Mouse (Mus musculus): ENCODE measurements around the gene Csdc2. TPM values are rescaled to one million over a fixed set of nuclear protein-coding genes. Genes with fewer than 3 reads are reported as not detected.
"Not testable (repeated sequence)": the region's sequence is repeated elsewhere in the genome, so short reads cannot be mapped to it uniquely, and the experiment has no call there.

The Csdc2 gene
- polyA plus RNA-seq, 1 experiment from 2014 or later, result 5.5 TPM

DNA sequence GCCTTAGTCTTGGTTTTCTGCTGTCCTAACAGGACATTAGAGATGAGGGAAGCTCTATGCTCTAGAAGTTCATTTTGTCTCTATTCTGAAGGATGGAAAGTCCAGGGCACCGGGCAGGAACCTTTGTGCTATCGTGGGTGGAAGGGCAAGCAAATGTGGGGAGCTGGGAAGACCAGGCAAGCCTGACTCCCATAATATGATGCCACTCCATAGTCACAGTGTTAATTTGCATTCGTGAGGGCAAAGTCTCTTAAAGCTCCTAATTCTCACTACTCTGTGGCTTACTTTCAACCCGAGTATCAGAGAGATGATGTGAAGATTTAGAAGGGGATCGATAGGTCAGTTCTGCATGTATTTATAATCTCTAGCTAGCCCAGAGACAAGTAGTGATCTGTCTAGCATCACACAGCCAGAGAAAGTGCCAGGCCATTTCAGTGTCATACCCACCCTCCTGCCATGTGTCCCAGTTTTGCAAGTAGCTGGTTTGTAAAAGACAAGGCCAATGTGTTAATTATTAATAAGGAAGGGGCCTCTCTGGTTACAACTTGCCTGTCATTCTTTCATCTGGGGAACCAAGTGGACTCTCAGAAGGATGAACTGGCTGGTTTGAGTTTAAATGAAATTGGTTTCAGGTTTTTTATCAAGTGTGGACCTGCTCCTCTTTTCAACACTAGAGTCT lies 38.8 kb upstream of the Csdc2 start:
- H3K9me3 ChIP-seq (replicated peaks; ENCODE audit: control insufficient read depth, low read length), result no peaks in the 10 kb centered on the region
- WGBS, result 90% methylated on average over 5 of the region's 5 CpGs

GRCm38 (mm10) chr15:81898751-81899150 lies 37.8 kb upstream of the Csdc2 start:
- no peaks in the 10 kb centered on the region for H3K27me3 ChIP-seq (ENCODE audit: control insufficient read depth, insufficient read depth, low read length)
- no peaks in the 10 kb centered on the region for H3K4me1 ChIP-seq (ENCODE audit: control insufficient read depth, insufficient read depth, low read length)
- no peak overlapping the region for H3K4me2 ChIP-seq (ENCODE audit: low read depth, low read length)
- ATAC-seq (replicated peaks; ENCODE audit: insufficient number of reproducible peaks, low FRiP score, low TSS enrichment, low read depth) (no peak), DNase-seq (ENCODE audit: low spot score) (no peak)
- WGBS, result 85% methylated on average over 2 of the region's 2 CpGs
- no peaks in the 10 kb centered on the region for H3K9me3 ChIP-seq (replicated peaks; ENCODE audit: control insufficient read depth, low read length)
- H3K36me3 ChIP-seq (replicated peaks; ENCODE audit: control insufficient read depth, insufficient read depth, low read depth, low read length), result peaks cover 4% of the 10 kb centered on the region
- H3K9ac ChIP-seq (replicated peaks; ENCODE audit: low read length), result no peak overlapping the region
- H3K27ac ChIP-seq (replicated peaks; ENCODE audit: low read depth, low read length), result no peak overlapping the region
- no peak overlapping the region for H3K4me3 ChIP-seq (ENCODE audit: low read depth, low read length)

More for the DNA sequence above, 38.8 kb upstream of the Csdc2 start:
- Histone ChIP-seq H3K27me3 (ENCODE audit: control insufficient read depth, insufficient read depth, low read length) (no peaks in the 10 kb centered on the region), H3K9ac (replicated peaks; ENCODE audit: low read length) (no peak overlapping the region), H3K36me3 (replicated peaks; ENCODE audit: control insufficient read depth, insufficient read depth, low read depth, low read length) (peaks cover 4% of the 10 kb centered on the region), H3K4me2 (ENCODE audit: low read depth, low read length) (no peak overlapping the region), H3K4me1 (ENCODE audit: control insufficient read depth, insufficient read depth, low read length) (no peaks in the 10 kb centered on the region), H3K27ac (replicated peaks; ENCODE audit: low read depth, low read length) (no peak overlapping the region), H3K4me3 (ENCODE audit: low read depth, low read length) (no peak overlapping the region)
- ATAC-seq (replicated peaks; ENCODE audit: insufficient number of reproducible peaks, low FRiP score, low TSS enrichment, low read depth) (no peak), DNase-seq (ENCODE audit: low spot score) (no peak)

- WGBS, result 41% methylated on average over 2 of the region's 2 CpGs
- Histone ChIP-seq H3K27ac (replicated peaks; ENCODE audit: low read depth, low read length) (no peak overlapping the region), H3K9ac (replicated peaks; ENCODE audit: low read length) (no peak overlapping the region), H3K9me3 (replicated peaks; ENCODE audit: control insufficient read depth, low read length) (no peaks in the 10 kb centered on the region), H3K27me3 (ENCODE audit: control insufficient read depth, insufficient read depth, low read length) (no peaks in the 10 kb centered on the region), H3K4me2 (ENCODE audit: low read depth, low read length) (no peak overlapping the region), H3K36me3 (replicated peaks; ENCODE audit: control insufficient read depth, insufficient read depth, low read depth, low read length) (peaks cover 9% of the 10 kb centered on the region), H3K4me3 (ENCODE audit: low read depth, low read length) (no peak overlapping the region), H3K4me1 (ENCODE audit: control insufficient read depth, insufficient read depth, low read length) (no peaks in the 10 kb centered on the region)
- ATAC-seq (replicated peaks; ENCODE audit: insufficient number of reproducible peaks, low FRiP score, low TSS enrichment, low read depth) (no peak), DNase-seq (ENCODE audit: low spot score) (peak; percentile 74)
These were observed 31.6 kb upstream of the Csdc2 start for GRCm38 (mm10) chr15:81904939-81905338.

DNA sequence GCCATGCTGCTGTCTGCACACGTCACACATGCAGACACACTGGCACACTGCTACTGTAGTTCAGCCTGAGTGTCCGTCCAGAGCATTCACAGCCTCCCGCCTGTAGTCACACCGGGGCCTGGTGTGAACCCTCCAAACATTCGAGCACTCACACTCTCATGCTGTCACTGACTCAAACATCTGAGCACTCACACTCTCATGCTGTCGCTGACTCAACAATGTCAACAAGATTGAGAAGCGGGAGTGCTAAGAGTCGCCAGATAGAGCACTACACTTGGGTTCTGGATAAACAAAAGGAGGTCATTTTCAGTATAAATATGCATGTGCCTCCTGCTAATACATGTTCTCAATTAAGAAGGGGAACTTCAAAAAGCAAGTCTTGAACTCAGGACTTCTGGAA lies 28.6 kb upstream of the Csdc2 start:
- H3K4me2 ChIP-seq (ENCODE audit: low read depth, low read length), result no peak overlapping the region
- no peaks in the 10 kb centered on the region for H3K9me3 ChIP-seq (replicated peaks; ENCODE audit: control insufficient read depth, low read length)
- no peak overlapping the region for H3K9ac ChIP-seq (replicated peaks; ENCODE audit: low read length)
- H3K4me3 ChIP-seq (ENCODE audit: low read depth, low read length), result no peak overlapping the region
- no peaks in the 10 kb centered on the region for H3K27me3 ChIP-seq (ENCODE audit: control insufficient read depth, insufficient read depth, low read length)
- peaks cover 9% of the 10 kb centered on the region for H3K36me3 ChIP-seq (replicated peaks; ENCODE audit: control insufficient read depth, insufficient read depth, low read depth, low read length)
- ATAC-seq (replicated peaks; ENCODE audit: insufficient number of reproducible peaks, low FRiP score, low TSS enrichment, low read depth) (no peak), DNase-seq (ENCODE audit: low spot score) (no peak)
- H3K27ac ChIP-seq (replicated peaks; ENCODE audit: low read depth, low read length), result no peak overlapping the region
- 95% methylated on average over 8 of the region's 8 CpGs for WGBS
- no peaks in the 10 kb centered on the region for H3K4me1 ChIP-seq (ENCODE audit: control insufficient read depth, insufficient read depth, low read length)

DNA sequence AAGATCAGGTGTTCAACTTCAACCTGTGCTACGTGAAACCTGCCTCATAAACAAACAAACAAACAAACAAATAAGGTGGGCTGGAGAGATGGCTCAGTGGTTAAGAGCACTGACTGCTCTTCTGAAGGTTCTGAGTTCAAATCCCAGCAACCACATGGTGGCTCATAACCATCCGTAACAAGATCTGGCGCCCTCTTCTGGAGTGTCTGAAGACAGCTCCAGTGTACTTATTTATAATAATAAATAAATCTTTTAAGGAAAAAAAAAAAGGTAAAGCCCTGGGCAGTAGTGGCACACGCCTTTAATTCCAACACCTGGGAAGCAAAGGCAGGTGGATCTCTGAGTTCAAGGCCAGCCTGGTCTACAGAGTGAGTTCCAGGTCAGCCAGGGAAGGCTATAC lies 27.8 kb upstream of the Csdc2 start:
- H3K4me1 ChIP-seq (ENCODE audit: control insufficient read depth, insufficient read depth, low read length); DNase-seq (ENCODE audit: low spot score); H3K27ac ChIP-seq (replicated peaks; ENCODE audit: low read depth, low read length); H3K9me3 ChIP-seq (replicated peaks; ENCODE audit: control insufficient read depth, low read length); H3K4me3 ChIP-seq (ENCODE audit: low read depth, low read length); H3K27me3 ChIP-seq (ENCODE audit: control insufficient read depth, insufficient read depth, low read length); H3K36me3 ChIP-seq (replicated peaks; ENCODE audit: control insufficient read depth, insufficient read depth, low read depth, low read length); H3K4me2 ChIP-seq (ENCODE audit: low read depth, low read length); ATAC-seq (replicated peaks; ENCODE audit: insufficient number of reproducible peaks, low FRiP score, low TSS enrichment, low read depth); H3K9ac ChIP-seq (replicated peaks; ENCODE audit: low read length): not testable (repeated sequence)
- WGBS, result 91% methylated on average over 4 of the region's 4 CpGs

GRCm38 (mm10) chr15:81912498-81912897 lies 24.1 kb upstream of the Csdc2 start:
- H3K4me3 ChIP-seq (ENCODE audit: low read depth, low read length), result no peak overlapping the region
- H3K4me1 ChIP-seq (ENCODE audit: control insufficient read depth, insufficient read depth, low read length), result no peaks in the 10 kb centered on the region
- H3K27me3 ChIP-seq (ENCODE audit: control insufficient read depth, insufficient read depth, low read length), result no peaks in the 10 kb centered on the region
- 81% methylated on average over 2 of the region's 2 CpGs for WGBS
- no peak for ATAC-seq (replicated peaks; ENCODE audit: insufficient number of reproducible peaks, low FRiP score, low TSS enrichment, low read depth)
- H3K9ac ChIP-seq (replicated peaks; ENCODE audit: low read length), result no peak overlapping the region
- no peak overlapping the region for H3K4me2 ChIP-seq (ENCODE audit: low read depth, low read length)
- H3K27ac ChIP-seq (replicated peaks; ENCODE audit: low read depth, low read length), result no peak overlapping the region
- H3K9me3 ChIP-seq (replicated peaks; ENCODE audit: control insufficient read depth, low read length), result no peaks in the 10 kb centered on the region
- no peak for DNase-seq (ENCODE audit: low spot score)
- H3K36me3 ChIP-seq (replicated peaks; ENCODE audit: control insufficient read depth, insufficient read depth, low read depth, low read length), result peaks cover 13% of the 10 kb centered on the region

DNA sequence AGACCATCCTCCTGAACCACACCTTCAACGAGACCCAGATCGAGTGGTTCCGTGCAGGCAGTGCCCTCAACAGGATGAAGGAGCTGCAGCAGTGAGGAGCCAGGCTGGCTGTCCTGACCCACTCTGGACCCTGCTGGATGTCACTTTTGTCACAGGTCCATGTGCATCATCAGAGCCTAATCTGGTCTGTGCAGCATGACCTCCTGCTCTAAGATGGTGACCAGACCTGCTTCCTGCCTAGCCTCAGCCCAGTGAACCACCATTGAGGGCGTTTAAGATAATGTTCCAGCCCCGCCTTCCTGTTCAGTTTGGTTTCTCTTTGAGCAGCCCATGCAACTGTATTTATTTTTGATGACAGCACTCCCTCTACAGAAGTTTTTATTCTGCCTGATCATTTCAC lies 21.9 kb upstream of the Csdc2 start:
- no peaks in the 10 kb centered on the region for H3K9me3 ChIP-seq (replicated peaks; ENCODE audit: control insufficient read depth, low read length)
- no peaks in the 10 kb centered on the region for H3K27me3 ChIP-seq (ENCODE audit: control insufficient read depth, insufficient read depth, low read length)
- 84% methylated on average over 5 of the region's 5 CpGs for WGBS
- H3K4me2 ChIP-seq (ENCODE audit: low read depth, low read length), result no peak overlapping the region
- H3K4me3 ChIP-seq (ENCODE audit: low read depth, low read length), result no peak overlapping the region
- H3K9ac ChIP-seq (replicated peaks; ENCODE audit: low read length), result no peak overlapping the region
- no peak for ATAC-seq (replicated peaks; ENCODE audit: insufficient number of reproducible peaks, low FRiP score, low TSS enrichment, low read depth)
- DNase-seq (ENCODE audit: low spot score), result no peak
- no peak overlapping the region for H3K27ac ChIP-seq (replicated peaks; ENCODE audit: low read depth, low read length)
- H3K36me3 ChIP-seq (replicated peaks; ENCODE audit: control insufficient read depth, insufficient read depth, low read depth, low read length), result peaks cover 7% of the 10 kb centered on the region
- no peaks in the 10 kb centered on the region for H3K4me1 ChIP-seq (ENCODE audit: control insufficient read depth, insufficient read depth, low read length)

DNA sequence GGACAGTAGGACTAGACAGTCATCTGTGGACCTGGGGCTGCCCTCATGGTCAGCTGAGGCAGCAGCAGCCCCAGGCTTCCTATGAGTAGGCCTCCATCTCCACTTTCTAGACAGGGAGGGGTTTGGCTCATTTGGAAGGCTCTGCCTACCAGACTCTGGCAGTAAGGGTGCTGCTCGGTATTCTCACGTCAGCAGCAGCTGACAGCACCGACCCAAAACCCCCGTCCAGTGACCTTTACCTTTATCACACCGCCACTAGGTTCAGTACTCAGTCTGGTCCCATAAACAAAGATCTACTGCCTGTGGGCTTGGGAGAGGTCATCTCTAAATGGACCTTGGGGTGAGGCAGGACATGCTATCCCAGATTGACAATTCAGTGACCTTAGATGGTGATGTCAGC lies 20.9 kb upstream of the Csdc2 start:
- peaks cover 7% of the 10 kb centered on the region for H3K36me3 ChIP-seq (replicated peaks; ENCODE audit: control insufficient read depth, insufficient read depth, low read depth, low read length)
- DNase-seq (ENCODE audit: low spot score), result no peak
- H3K27me3 ChIP-seq (ENCODE audit: control insufficient read depth, insufficient read depth, low read length), result no peaks in the 10 kb centered on the region
- no peak overlapping the region for H3K9ac ChIP-seq (replicated peaks; ENCODE audit: low read length)
- no peak overlapping the region for H3K4me2 ChIP-seq (ENCODE audit: low read depth, low read length)
- no peak overlapping the region for H3K27ac ChIP-seq (replicated peaks; ENCODE audit: low read depth, low read length)
- H3K4me1 ChIP-seq (ENCODE audit: control insufficient read depth, insufficient read depth, low read length), result no peaks in the 10 kb centered on the region
- H3K9me3 ChIP-seq (replicated peaks; ENCODE audit: control insufficient read depth, low read length), result no peaks in the 10 kb centered on the region
- WGBS, result 79% methylated on average over 5 of the region's 5 CpGs
- ATAC-seq (replicated peaks; ENCODE audit: insufficient number of reproducible peaks, low FRiP score, low TSS enrichment, low read depth), result no peak
- H3K4me3 ChIP-seq (ENCODE audit: low read depth, low read length), result no peak overlapping the region
